18 mouse cellular contexts compared by ENCODE assay signal in genomic region chr14:20432420-20432819, GRCm38 (mm10). TPM values are rescaled to one million over a fixed set of nuclear protein-coding genes. Genes with fewer than 3 reads are reported as not detected.
DNase-seq lines count a peak whose midpoint lies in the region; ATAC-seq lines count a peak whose summit lies in the region.
"Had no signal": no experiment of that assay in that cellular context is flagged by ENCODE, and none has a peak within 500 bp of the region (broad histone marks: within the 10 kb centered on the region; RNA-seq: fewer than 3 reads in every experiment).

No protein-coding gene starts in this region.

- H3K27ac ChIP-seq in embryonic facial prominence, embryonic 13.5 days: peak overlapping the region; percentile 14; the same call in 1 of the 2 replicates
- H3K27ac ChIP-seq: forebrain, embryonic 13.5 days; heart, embryonic 13.5 days; hindbrain, embryonic 15.5 days had no signal

- peak; percentile 56 for DNase-seq in gastrocnemius, adult 18-20 months (ENCODE audit: low spot score)
- no peak for DNase-seq in gastrocnemius, postnatal 14 days
- peak; percentile 10 to 11 for DNase-seq in left cerebral cortex, postnatal 36 days (ENCODE audit: low spot score in 2 of 2)
- DNase-seq in left cerebral cortex, adult 9 months (ENCODE audit: low spot score in 2 of 2): no peak
- DNase-seq in skeletal muscle tissue, adult 2 months (ENCODE audit: low read depth, low spot score): peak; percentile 74
- DNase-seq in T-cell, adult 2 months (ENCODE audit: low spot score): no peak
- DNase-seq: adrenal gland, adult 8-10 months; cerebellum, adult 11-12 months; cerebellum, postnatal 10 days; forebrain, postnatal 0 days; heart, adult 11 months; heart, postnatal 36 days; kidney, adult 2 months had no signal

- H3K9me3 ChIP-seq in embryonic facial prominence, embryonic 13.5 days: no peaks in the 10 kb centered on the region
- H3K9me3 ChIP-seq: forebrain, embryonic 13.5 days; heart, embryonic 13.5 days; hindbrain, embryonic 15.5 days had no signal

- 83% methylated on average over 4 of the region's 4 CpGs for WGBS in embryonic facial prominence, embryonic 13.5 days

- no peak overlapping the region for H3K4me2 ChIP-seq in embryonic facial prominence, embryonic 13.5 days
- H3K4me2 ChIP-seq: forebrain, embryonic 13.5 days; heart, embryonic 13.5 days; hindbrain, embryonic 15.5 days had no signal

- ATAC-seq in embryonic facial prominence, embryonic 13.5 days (ENCODE audit: insufficient number of reproducible peaks, insufficient read depth, low FRiP score, low TSS enrichment, low read depth): no peak
- ATAC-seq: forebrain, embryonic 13.5 days; forebrain, postnatal 0 days; intestine, embryonic 16.5 days had no signal

- intact Hi-C loops in gastrocnemius, postnatal 14 days (cut with DNase I; ENCODE audit: low total_unique reads): no loop called here
- intact Hi-C loops in left cerebral cortex, postnatal 36 days (cut with DNase I): no loop called here

- no peak overlapping the region for H3K9ac ChIP-seq in embryonic facial prominence, embryonic 13.5 days
- H3K9ac ChIP-seq: forebrain, embryonic 13.5 days; forebrain, postnatal 0 days; heart, embryonic 13.5 days; hindbrain, embryonic 15.5 days had no signal

- H3K4me3 ChIP-seq in embryonic facial prominence, embryonic 13.5 days: no peak overlapping the region
- H3K4me3 ChIP-seq: forebrain, embryonic 13.5 days; heart, embryonic 13.5 days; hindbrain, embryonic 15.5 days had no signal

- no peaks in the 10 kb centered on the region for H3K27me3 ChIP-seq in embryonic facial prominence, embryonic 13.5 days
- H3K27me3 ChIP-seq: forebrain, embryonic 13.5 days; heart, embryonic 13.5 days; hindbrain, embryonic 15.5 days had no signal

- no peaks in the 10 kb centered on the region for H3K4me1 ChIP-seq in embryonic facial prominence, embryonic 13.5 days
- H3K4me1 ChIP-seq: forebrain, embryonic 13.5 days; heart, embryonic 13.5 days; hindbrain, embryonic 15.5 days had no signal

- no peaks in the 10 kb centered on the region for H3K36me3 ChIP-seq in embryonic facial prominence, embryonic 13.5 days
- H3K36me3 ChIP-seq: heart, embryonic 13.5 days; hindbrain, embryonic 15.5 days had no signal

RNA-seq across cellular contexts. Expression of gene Cfap70, which starts 19.6 kb away (rescaled TPM):
- under 1 TPM; 0.14 to 0.19 TPM for total RNA-seq in gastrocnemius, adult 18-20 months (2021)
- under 1 TPM; 0.09 to 0.16 TPM for total RNA-seq in gastrocnemius, postnatal 14 days (2021)
- 1 to 10 TPM in 1 of 2 experiments, under 1 TPM in 1; 0.57 to 2.6 TPM for total RNA-seq in left cerebral cortex, postnatal 36 days (2021)
- 0.34 and 0.59 TPM in 2 replicates for polyA plus RNA-seq in embryonic facial prominence, embryonic 13.5 days (2015; fragmentation: Nextera tagmentation; extraction: Ambion mirVana)
- total RNA-seq: heart, postnatal 36 days had no signal

RNA-seq across cellular contexts. Expression of gene Mrps16, which starts 39.0 kb away (rescaled TPM):
- 10 to 100 TPM; 50.8 to 54.9 TPM for total RNA-seq in gastrocnemius, adult 18-20 months (2021)
- total RNA-seq in gastrocnemius, postnatal 14 days (2021): 10 to 100 TPM; 40.1 to 47.6 TPM
- total RNA-seq in left cerebral cortex, postnatal 36 days (2021): 10 to 100 TPM; 31.7 to 31.9 TPM
- 87.1 and 94.8 TPM in 2 replicates for polyA plus RNA-seq in embryonic facial prominence, embryonic 13.5 days (2015; fragmentation: Nextera tagmentation; extraction: Ambion mirVana)

RNA-seq across cellular contexts. Expression of gene Dnajc9, which starts 43.7 kb away (rescaled TPM):
- 10 to 100 TPM; 10.6 to 12.2 TPM for total RNA-seq in gastrocnemius, adult 18-20 months (2021)
- total RNA-seq in gastrocnemius, postnatal 14 days (2021): 1 to 10 TPM; 9.2 to 9.9 TPM
- 10 to 100 TPM; 24.7 to 25.1 TPM for total RNA-seq in left cerebral cortex, postnatal 36 days (2021)
- 239 and 265 TPM in 2 replicates for polyA plus RNA-seq in embryonic facial prominence, embryonic 13.5 days (2015; fragmentation: Nextera tagmentation; extraction: Ambion mirVana)

RNA-seq across cellular contexts. Expression of gene Anxa7, which starts 47.5 kb away (rescaled TPM):
- 10 to 100 TPM; 47.7 to 72.8 TPM for total RNA-seq in gastrocnemius, adult 18-20 months (2021)
- total RNA-seq in gastrocnemius, postnatal 14 days (2021): 10 to 100 TPM; 26.2 TPM
- 10 to 100 TPM; 61.6 to 69.9 TPM for total RNA-seq in left cerebral cortex, postnatal 36 days (2021)
- polyA plus RNA-seq in embryonic facial prominence, embryonic 13.5 days (2015; fragmentation: Nextera tagmentation; extraction: Ambion mirVana): 39.5 and 42.0 TPM in 2 replicates

Comparison
In these comparisons a context has a peak if more than half of its experiments do, and no peak if none do; other contexts are left out.
1. DNase-seq: peak in gastrocnemius, adult 18-20 months (single experiment), left cerebral cortex, postnatal 36 days (2 of 2) and skeletal muscle tissue, adult 2 months (single experiment); none in gastrocnemius, postnatal 14 days (single experiment), left cerebral cortex, adult 9 months (0 of 2) and T-cell, adult 2 months (single experiment).